Mouse (Mus musculus) myocyte (in vitro differentiated cells): ENCODE results near the gene Ermap.

Experiments used
- CEBPB ChIP-seq: IDR thresholded peaks from 2 replicates; pipeline ENCODE4 v1.6.1; 2011; ENCODE audit warnings: mild to moderate bottlenecking, moderate library complexity; ENCODE audit not compliant: poor library complexity, insufficient read depth, severe bottlenecking
- E2F4 ChIP-seq: IDR thresholded peaks from one replicate; pipeline ENCODE4 v1.6.1; 2011; ENCODE audit warnings: mild to moderate bottlenecking, control low read depth, moderate library complexity; ENCODE audit not compliant: insufficient read depth
- MAX ChIP-seq: IDR thresholded peaks from one replicate; pipeline ENCODE4 v1.6.1; 2011; ENCODE audit warnings: low read depth, mild to moderate bottlenecking, control low read depth
- MYOD1 ChIP-seq, 3 experiments: IDR thresholded peaks; one replicate each; pipeline ENCODE4 v1.6.1; 2011; ENCODE audit warnings: control low read depth in 2 of 3, low read depth in 2 of 3, mild to moderate bottlenecking in 2 of 3, moderate library complexity in 1 of 3; ENCODE audit not compliant: insufficient read length in 2 of 3, control insufficient read depth in 1 of 3
- MYOG ChIP-seq, 3 experiments: IDR thresholded peaks; one replicate each; pipeline ENCODE4 v1.6.1; 2011; ENCODE audit warnings: control low read depth in 2 of 3, low read depth in 2 of 3, mild to moderate bottlenecking in 2 of 3; ENCODE audit not compliant: insufficient read length in 2 of 3, control insufficient read depth in 1 of 3, insufficient read depth in 1 of 3
- POLR2A ChIP-seq: IDR thresholded peaks from one replicate; pipeline ENCODE4 v1.6.1; 2011; ENCODE audit warnings: low read depth, mild to moderate bottlenecking, control low read depth, moderate library complexity; ENCODE audit not compliant: insufficient read length
- POLR2AphosphoS2 ChIP-seq: IDR thresholded peaks from one replicate; pipeline ENCODE4 v1.6.1; 2011; ENCODE audit warnings: low read depth, control low read depth; ENCODE audit not compliant: insufficient read length
- REST ChIP-seq: IDR thresholded peaks from one replicate; pipeline ENCODE4 v1.6.1; 2011; ENCODE audit warnings: mild to moderate bottlenecking, control low read depth, moderate library complexity; ENCODE audit not compliant: insufficient read depth, insufficient read length
- SRF ChIP-seq: IDR thresholded peaks from one replicate; pipeline ENCODE4 v1.6.1; 2011; ENCODE audit warnings: low read depth; ENCODE audit not compliant: control insufficient read depth, insufficient read length
- TCF12 ChIP-seq: IDR thresholded peaks from one replicate; pipeline ENCODE4 v1.6.1; 2011; ENCODE audit warnings: mild to moderate bottlenecking, control low read depth; ENCODE audit not compliant: poor library complexity, insufficient read depth, severe bottlenecking
- TCF3 ChIP-seq: IDR thresholded peaks from one replicate; pipeline ENCODE4 v1.6.1; 2011; ENCODE audit warnings: low read depth, control low read depth; ENCODE audit not compliant: insufficient read length
- USF1 ChIP-seq: IDR thresholded peaks from one replicate; pipeline ENCODE4 v1.6.1; 2011; ENCODE audit warnings: low read depth, mild to moderate bottlenecking, control low read depth, moderate library complexity

GRCm38 (mm10) chr4:119129096-119129495 lies 60.7 kb downstream of the Ermap start:
- TF ChIP-seq MYOG (IDR thresholded peaks at IDR 0.05; ENCODE audit: control insufficient read depth in 1 of 3, insufficient read depth in 1 of 3, insufficient read length in 2 of 3, low read depth in 2 of 3): no peak
- no peak for TF ChIP-seq POLR2A
- no peak for TF ChIP-seq USF1
- no peak for TF ChIP-seq CEBPB
- no peak for TF ChIP-seq MAX
- TF ChIP-seq POLR2AphosphoS2: no peak
- no peak for TF ChIP-seq TCF12
- TF ChIP-seq E2F4: no peak
- TF ChIP-seq SRF: no peak
- no peak for TF ChIP-seq REST
- TF ChIP-seq TCF3: no peak
- TF ChIP-seq MYOD1 (IDR thresholded peaks at IDR 0.05; ENCODE audit: control insufficient read depth in 1 of 3, insufficient read length in 2 of 3, low read depth in 2 of 3): no peak
